9 mouse cellular contexts compared by ENCODE assay signal in genomic region chr8:90000899-90001640, GRCm38 (mm10).
DNase-seq lines count a peak whose midpoint lies in the region; ATAC-seq and TF ChIP-seq lines count a peak whose summit lies in the region.
"Had no signal": no experiment of that assay in that cellular context is flagged by ENCODE, and none has a peak within 500 bp of the region (broad histone marks: within the 10 kb centered on the region; RNA-seq: fewer than 3 reads in every experiment).

No protein-coding gene starts in this region.

- DNase-seq in adrenal gland, adult 2 months = peak; percentile 65
- DNase-seq in embryo, embryonic 10 days (ENCODE audit: low spot score) = peak; percentile 96
- DNase-seq in heart, adult 8-10 months (ENCODE audit: low spot score) = peak; percentile 68
- peak; percentile 73 to 81 for DNase-seq in layer of hippocampus, postnatal 14 days (ENCODE audit: low spot score in 2 of 2)
- peak; percentile 93 for DNase-seq in right cerebral cortex, postnatal 4 days

- H3K4me1 ChIP-seq in E14TG2a.4 (replicated peaks; ENCODE audit: low read depth, low read length) = no peaks in the 10 kb centered on the region
- H3K4me1 ChIP-seq: limb, embryonic 15.5 days had no signal

- H3K4me3 ChIP-seq in E14TG2a.4 (replicated peaks; ENCODE audit: low read length) = no peak overlapping the region
- H3K4me3 ChIP-seq: limb, embryonic 15.5 days had no signal

- H3K36me3 ChIP-seq in E14TG2a.4 (ENCODE audit: insufficient read depth, low read length) = no peaks in the 10 kb centered on the region
- H3K36me3 ChIP-seq: limb, embryonic 15.5 days had no signal

- no peaks in the 10 kb centered on the region for H3K9me3 ChIP-seq in E14TG2a.4 (ENCODE audit: low read length)
- H3K9me3 ChIP-seq: limb, embryonic 15.5 days had no signal

- TF ChIP-seq CTCF in E14TG2a.4 (conservative IDR thresholded peaks at IDR 0.05; ENCODE audit: low read length) = peak; percentile 69

- H3K27me3 ChIP-seq in E14TG2a.4 (ENCODE audit: insufficient read depth, low read length) = no peaks in the 10 kb centered on the region; the same call in 1 of the 2 replicates

- peak; percentile 57; the same call in 1 of the 2 replicates for ATAC-seq in megakaryocyte-erythroid progenitor cell, adult 5-6 weeks (replicated peaks; ENCODE audit: low FRiP score, low TSS enrichment, poor library complexity, severe bottlenecking)
- no peak for ATAC-seq in erythroblast, adult 5-6 weeks (replicated peaks; ENCODE audit: low FRiP score, poor library complexity, severe bottlenecking)
